Mouse (Mus musculus) embryonic facial prominence, embryonic 11.5 days (tissue): ENCODE results near the gene Ergic1. TPM values are rescaled to one million over a fixed set of nuclear protein-coding genes. Genes with fewer than 3 reads are reported as not detected.

Experiments
- ATAC-seq: fragments of 200-750 bp; cut with Nextera tagmentation; replicated peaks from 2 replicates; pipeline ENCODE4 v1.8.0; 2017; ENCODE audit warnings: low read depth; ENCODE audit not compliant: insufficient number of reproducible peaks, low FRiP score, low TSS enrichment
- DNase-seq: peaks from one replicate; pipeline ENCODE4 v3.0.0-alpha.2; 2015; ENCODE audit warnings: low spot score
- H3K27ac ChIP-seq: fragments of 300-500 bp; sonication (generic); replicated peaks from 2 replicates; pipeline ENCODE4 v1.5.1; 2014; ENCODE audit warnings: mild to moderate bottlenecking, low read depth, low read length, control low read depth
- H3K27me3 ChIP-seq: fragments of 300-500 bp; sonication (generic); 2 replicates; pipeline ENCODE4 v1.6.1; 2014; ENCODE audit warnings: mild to moderate bottlenecking, low read length, moderate library complexity, mixed read lengths; ENCODE audit not compliant: control insufficient read depth, insufficient read depth
- H3K36me3 ChIP-seq: fragments of 300-500 bp; sonication (generic); replicated peaks from 2 replicates; pipeline ENCODE4 v1.6.1; 2014; ENCODE audit warnings: low read depth, mild to moderate bottlenecking, low read length, moderate library complexity, mixed read lengths; ENCODE audit not compliant: control insufficient read depth, insufficient read depth
- H3K4me1 ChIP-seq: fragments of 300-500 bp; sonication (generic); 2 replicates; pipeline ENCODE4 v1.6.1; 2014; ENCODE audit warnings: low read length, mixed read lengths; ENCODE audit not compliant: control insufficient read depth, insufficient read depth
- H3K4me2 ChIP-seq: fragments of 300-500 bp; sonication (generic); 2 replicates; pipeline ENCODE4 v1.6.1; 2014; ENCODE audit warnings: low read depth, mild to moderate bottlenecking, control low read depth, low read length, moderate library complexity
- H3K4me3 ChIP-seq: fragments of 300-500 bp; sonication (generic); 2 replicates; pipeline ENCODE4 v1.5.1; 2014; ENCODE audit warnings: low read depth, low read length, control low read depth
- H3K9ac ChIP-seq: fragments of 300-500 bp; sonication (generic); replicated peaks from 2 replicates; pipeline ENCODE4 v1.6.1; 2014; ENCODE audit warnings: mild to moderate bottlenecking, control low read depth, low read length
- H3K9me3 ChIP-seq: fragments of 300-500 bp; sonication (generic); replicated peaks from 2 replicates; pipeline ENCODE4 v1.6.1; 2016; ENCODE audit warnings: mild to moderate bottlenecking, low read length, inconsistent platforms, mixed read lengths; ENCODE audit not compliant: control insufficient read depth
- WGBS: fragments of 180-500 bp; shearing (Covaris S2); extraction: QIAGEN DNeasy Blood & Tissue Kit; methylation state at CpG from one replicate; pipeline ENCODE4 v1.1.7; 2014; 5-methylcytosine and 5-hydroxymethylcytosine counted together
- polyA plus RNA-seq: library from polyadenylated mRNA; unstranded; fragments of >200 nt; fragmentation: Nextera tagmentation; extraction: Ambion mirVana; gene quantifications from 2 replicates; pipeline ENCODE4 v1.2.1, GENCODE M21; 2014

Ergic1 gene
- polyA plus RNA-seq, 1 experiment from 2014 or later, result 138 TPM

DNA sequence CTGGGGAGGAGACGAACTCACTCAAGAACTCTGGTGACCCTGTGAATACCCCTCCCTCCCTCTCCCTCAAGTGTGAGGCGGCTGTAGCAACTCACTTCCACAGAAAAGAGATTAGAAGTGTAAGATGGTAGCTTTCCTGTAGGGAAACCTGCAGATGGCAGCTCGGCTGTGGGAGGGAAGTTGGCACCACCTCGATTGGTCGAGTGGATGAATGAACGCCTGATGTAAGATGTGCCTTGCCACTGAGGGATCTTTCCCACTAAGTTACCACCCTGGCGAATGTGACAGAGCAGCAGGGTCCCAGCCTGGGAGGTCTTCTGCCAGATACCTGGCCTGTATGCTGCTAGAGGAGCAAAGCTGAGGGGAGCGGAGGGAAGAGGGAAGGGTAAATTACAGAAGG is 48.5 kb downstream of the Ergic1 start:
- Histone ChIP-seq H3K4me1 (no peaks in the 10 kb centered on the region), H3K27me3 (no peaks in the 10 kb centered on the region), H3K4me3 (no peak overlapping the region), H3K9ac (no peak overlapping the region), H3K4me2 (no peak overlapping the region), H3K27ac (no peak overlapping the region), H3K9me3 (no peaks in the 10 kb centered on the region), H3K36me3 (no peaks in the 10 kb centered on the region; the same call in 1 of the 2 replicates)
- ATAC-seq (no peak), DNase-seq (no peak)
- WGBS, result 91% methylated on average over 8 of the region's 8 CpGs

DNA sequence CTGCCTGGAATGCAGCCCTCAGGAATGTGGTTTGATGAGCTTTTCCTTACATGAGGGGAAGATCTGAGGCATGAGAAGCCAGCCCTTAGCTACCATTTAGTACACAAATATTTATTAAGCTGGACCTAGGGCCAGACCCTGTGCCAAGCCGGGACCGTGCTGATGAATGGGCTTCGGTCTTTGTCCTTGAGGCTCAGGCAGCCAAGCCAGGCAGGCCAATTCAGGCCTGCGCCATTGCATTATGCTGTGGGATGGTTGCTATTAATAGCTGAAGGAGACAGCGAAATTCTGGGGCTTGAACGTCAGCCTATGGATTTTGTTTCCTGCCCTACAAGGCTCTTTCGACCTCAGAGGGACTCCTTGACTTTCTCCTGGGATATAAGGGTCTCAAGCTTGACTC is 50.0 kb downstream of the Ergic1 start:
- DNase-seq (no peak), ATAC-seq (no peak)
- Histone ChIP-seq H3K4me2 (no peak overlapping the region), H3K9me3 (no peaks in the 10 kb centered on the region), H3K36me3 (no peaks in the 10 kb centered on the region; the same call in 1 of the 2 replicates), H3K4me3 (no peak overlapping the region), H3K9ac (no peak overlapping the region), H3K4me1 (no peaks in the 10 kb centered on the region), H3K27ac (no peak overlapping the region), H3K27me3 (no peaks in the 10 kb centered on the region)
- WGBS, result 81% methylated on average over 7 of the region's 7 CpGs

DNA sequence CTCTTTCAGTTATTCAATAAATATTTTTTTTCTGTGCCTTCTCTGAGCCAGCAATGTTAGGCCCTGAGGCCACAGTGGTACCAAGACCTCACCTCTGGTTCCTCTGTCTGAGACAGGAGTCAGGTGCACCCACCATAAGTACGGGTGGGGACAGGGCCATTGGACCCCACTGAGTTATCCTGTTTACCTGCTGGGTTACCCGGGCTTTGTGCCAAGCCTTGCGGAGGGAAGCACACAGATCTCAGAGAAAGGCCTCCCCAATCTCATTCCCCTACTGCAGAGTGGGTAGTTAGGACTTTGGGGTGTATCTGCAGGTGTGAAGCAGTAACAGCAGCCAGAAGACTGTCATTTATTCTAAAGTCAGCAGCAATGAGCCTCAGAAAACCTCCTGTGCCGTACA is 50.6 kb downstream of the Ergic1 start:
- no peaks in the 10 kb centered on the region for H3K9me3 ChIP-seq

DNA sequence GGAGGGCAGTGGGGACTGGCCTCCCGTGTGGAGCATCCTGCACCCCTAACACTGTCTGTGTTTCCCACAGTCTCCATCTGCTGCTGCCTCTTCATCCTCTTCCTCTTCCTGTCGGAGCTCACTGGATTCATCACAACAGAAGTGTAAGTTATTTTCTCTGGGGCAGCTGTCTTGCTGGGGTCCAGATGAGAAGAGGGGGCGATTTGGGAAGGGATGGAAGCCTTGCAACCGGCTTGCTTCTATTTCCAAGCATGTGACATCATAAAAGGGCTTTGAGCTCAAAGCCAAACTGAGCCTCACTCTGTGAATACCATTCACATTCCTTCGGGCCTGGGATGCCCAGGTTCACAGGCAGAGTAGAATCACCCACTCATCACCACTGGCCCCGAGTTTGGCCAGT is 53.0 kb downstream of the Ergic1 start:
- 81% methylated on average over 6 of the region's 6 CpGs for WGBS
- no peak for DNase-seq
- ATAC-seq, result no peak
- Histone ChIP-seq H3K27me3 (no peaks in the 10 kb centered on the region), H3K9ac (no peak overlapping the region), H3K27ac (no peak overlapping the region), H3K4me3 (no peak overlapping the region), H3K36me3 (no peaks in the 10 kb centered on the region; the same call in 1 of the 2 replicates), H3K4me2 (no peak overlapping the region), H3K4me1 (no peaks in the 10 kb centered on the region), H3K9me3 (no peaks in the 10 kb centered on the region)

More for the DNA sequence above, 50.6 kb downstream of the Ergic1 start:
- 89% methylated on average over 4 of the region's 4 CpGs for WGBS
- Histone ChIP-seq H3K4me1 (no peaks in the 10 kb centered on the region), H3K4me2 (no peak overlapping the region), H3K27me3 (no peaks in the 10 kb centered on the region), H3K9ac (no peak overlapping the region), H3K27ac (no peak overlapping the region), H3K4me3 (no peak overlapping the region), H3K36me3 (no peaks in the 10 kb centered on the region; the same call in 1 of the 2 replicates)
- no peak for DNase-seq
- ATAC-seq, result no peak

DNA sequence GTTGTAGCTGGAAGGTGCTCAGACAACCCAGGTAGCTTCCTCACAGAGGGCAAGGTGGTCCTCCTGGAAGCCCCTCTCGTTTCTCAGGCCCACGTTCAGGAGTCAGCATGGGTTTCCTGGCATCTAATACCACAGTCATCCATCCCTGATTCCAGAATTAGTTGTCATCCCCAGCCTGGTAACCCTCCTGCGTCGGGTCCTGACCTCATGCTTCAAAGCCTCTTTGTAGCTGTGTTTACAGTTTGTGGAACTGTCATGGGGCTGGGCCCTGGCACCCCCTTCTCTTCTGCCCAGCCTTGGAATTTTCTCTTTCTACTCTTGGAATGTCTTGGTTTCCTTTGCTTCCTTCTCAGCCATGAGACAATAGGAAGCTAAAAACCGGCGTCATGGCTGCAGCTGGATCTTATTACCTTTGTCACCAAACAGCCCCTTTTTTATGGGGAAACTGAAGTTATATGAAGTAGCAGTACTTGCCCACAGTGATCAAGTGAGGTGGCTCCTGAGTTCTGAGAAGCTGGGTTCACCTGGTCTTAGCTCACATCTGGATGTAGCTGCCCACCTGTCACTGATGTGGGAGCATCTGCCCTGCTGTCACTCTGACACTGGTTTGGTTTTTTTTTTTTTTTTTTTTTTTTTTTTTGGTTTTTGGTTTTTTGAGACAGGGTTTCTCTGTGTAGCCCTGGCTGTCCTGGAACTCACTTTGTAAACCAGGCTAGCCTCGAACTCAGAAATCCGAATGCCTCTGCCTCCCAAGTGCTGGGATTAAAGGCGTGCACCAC is 53.6 kb downstream of the Ergic1 start:
- H3K4me3 ChIP-seq, result no peak overlapping the region

DNA sequence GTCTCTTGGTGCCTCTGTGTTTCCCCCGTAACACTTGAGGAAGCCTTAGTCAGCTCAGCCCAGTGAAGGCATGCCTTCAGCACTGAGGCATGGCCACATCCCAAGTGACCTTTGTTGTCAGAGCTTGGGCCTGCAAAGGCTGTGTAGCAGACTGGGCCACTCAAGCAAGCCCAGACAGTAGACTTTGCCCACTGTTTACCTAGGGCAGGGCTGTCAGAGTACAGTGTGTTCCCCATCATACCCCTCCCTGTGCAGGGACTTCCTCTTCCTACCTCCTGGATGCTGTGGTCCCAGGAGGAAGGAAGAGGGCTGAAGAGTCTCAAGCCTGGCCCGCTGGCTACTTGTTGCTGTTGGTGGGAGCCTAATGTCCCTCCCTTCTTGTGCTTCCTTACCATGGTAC is 55.4 kb downstream of the Ergic1 start:
- no peak for ATAC-seq
- H3K27me3 ChIP-seq, result no peaks in the 10 kb centered on the region
- DNase-seq, result no peak
- H3K36me3 ChIP-seq, result no peaks in the 10 kb centered on the region; the same call in 1 of the 2 replicates
- no peak overlapping the region for H3K27ac ChIP-seq
- no peaks in the 10 kb centered on the region for H3K4me1 ChIP-seq
- H3K4me3 ChIP-seq, result no peak overlapping the region
- no peak overlapping the region for H3K4me2 ChIP-seq
- WGBS, result 83% methylated on average over 2 of the region's 2 CpGs
- H3K9me3 ChIP-seq, result no peaks in the 10 kb centered on the region
- H3K9ac ChIP-seq, result no peak overlapping the region

More for the DNA sequence above, 53.6 kb downstream of the Ergic1 start:
- no peak overlapping the region for H3K9ac ChIP-seq
- no peak overlapping the region for H3K27ac ChIP-seq
- no peak overlapping the region for H3K4me2 ChIP-seq
- H3K9me3 ChIP-seq, result no peaks in the 10 kb centered on the region
- no peaks in the 10 kb centered on the region; the same call in 1 of the 2 replicates for H3K36me3 ChIP-seq
- H3K27me3 ChIP-seq, result no peaks in the 10 kb centered on the region
- no peaks in the 10 kb centered on the region for H3K4me1 ChIP-seq
- no peak for ATAC-seq
- DNase-seq, result no peak
- WGBS, result 82% methylated on average over 9 of the region's 9 CpGs

DNA sequence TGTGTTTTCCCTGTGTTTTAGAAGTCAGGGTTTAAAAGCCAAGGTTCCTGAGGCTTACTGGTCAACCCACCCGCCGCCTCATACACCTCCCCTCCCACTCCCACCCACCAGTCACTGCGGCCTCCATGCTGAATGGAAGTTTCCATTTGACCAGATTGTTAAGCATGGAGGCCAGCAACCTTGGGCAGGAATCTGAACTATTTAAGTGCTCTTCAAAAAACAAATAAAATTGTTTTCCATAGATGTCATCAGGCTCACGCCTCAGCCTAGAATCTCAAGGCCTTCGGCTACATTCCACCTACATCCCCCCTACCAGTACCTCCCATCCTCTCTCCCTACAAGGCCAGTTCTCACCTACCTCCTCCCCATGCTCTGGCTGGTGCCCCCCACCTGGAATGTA is 57.2 kb downstream of the Ergic1 start:
- Histone ChIP-seq H3K4me1 (no peaks in the 10 kb centered on the region), H3K4me3 (no peak overlapping the region), H3K9me3 (no peaks in the 10 kb centered on the region), H3K4me2 (no peak overlapping the region), H3K36me3 (no peaks in the 10 kb centered on the region; the same call in 1 of the 2 replicates), H3K27ac (no peak overlapping the region), H3K9ac (no peak overlapping the region), H3K27me3 (no peaks in the 10 kb centered on the region)
- WGBS, result 91% methylated on average over 5 of the region's 5 CpGs
- no peak for ATAC-seq
- no peak for DNase-seq

DNA sequence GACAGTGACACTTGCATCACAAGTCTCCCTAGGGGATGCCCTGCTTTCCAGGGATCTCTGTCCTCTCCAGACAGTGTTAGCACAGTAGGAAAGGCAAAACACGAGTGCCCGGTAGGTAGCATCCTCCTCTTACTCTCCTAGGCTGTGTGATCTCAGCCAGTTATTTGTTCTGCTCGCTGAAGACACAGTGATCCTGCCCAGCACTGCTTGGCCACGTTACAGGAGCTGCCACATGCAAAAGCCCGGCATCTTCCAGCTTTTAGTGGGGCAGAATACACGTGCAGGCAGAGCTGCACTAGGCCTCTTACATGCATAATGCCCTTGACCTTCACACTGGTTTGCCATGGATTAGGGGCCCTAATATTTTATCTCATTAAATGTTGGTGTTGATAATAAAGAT is 58.3 kb downstream of the Ergic1 start:
- Histone ChIP-seq H3K4me3 (no peak overlapping the region), H3K4me1 (no peaks in the 10 kb centered on the region), H3K4me2 (no peak overlapping the region), H3K9ac (no peak overlapping the region), H3K27me3 (no peaks in the 10 kb centered on the region), H3K9me3 (no peaks in the 10 kb centered on the region), H3K27ac (no peak overlapping the region), H3K36me3 (no peaks in the 10 kb centered on the region; the same call in 1 of the 2 replicates)
- ATAC-seq (no peak), DNase-seq (no peak)
- WGBS, result 95% methylated on average over 6 of the region's 6 CpGs
